Mouse (Mus musculus): ENCODE results near the gene Ppm1j. TPM values are rescaled to one million over a fixed set of nuclear protein-coding genes. Genes with fewer than 3 reads are reported as not detected.
A peak's percentile ranks its signal among the peaks of the same experiment; 100 is the strongest.

The Ppm1j gene
- polyA plus RNA-seq, 1 experiment from 2014 or later: 0.23 TPM

GRCm38 (mm10) chr3:104814746-104815145 is 33.9 kb downstream of the Ppm1j start:
- 97% methylated on average over 1 of the region's 1 CpGs for WGBS
- Histone ChIP-seq H3K4me3 (ENCODE audit: low read depth, low read length) (no peak overlapping the region), H3K4me1 (ENCODE audit: control insufficient read depth, insufficient read depth, low read length) (peaks cover 5% of the 10 kb centered on the region; the same call in 1 of the 2 replicates), H3K27me3 (ENCODE audit: control insufficient read depth, insufficient read depth, low read length) (no peaks in the 10 kb centered on the region), H3K36me3 (ENCODE audit: control insufficient read depth, insufficient read depth, low read length) (no peaks in the 10 kb centered on the region), H3K9ac (replicated peaks; ENCODE audit: low read depth, low read length) (no peak overlapping the region), H3K27ac (ENCODE audit: low read depth, low read length) (no peak overlapping the region), H3K4me2 (ENCODE audit: low read depth, low read length) (no peak overlapping the region), H3K9me3 (ENCODE audit: control insufficient read depth, low read length) (no peaks in the 10 kb centered on the region)
- ATAC-seq (ENCODE audit: low read depth): no peak

GRCm38 (mm10) chr3:104815346-104815745 is 34.5 kb downstream of the Ppm1j start:
- H3K27me3 ChIP-seq (ENCODE audit: control insufficient read depth, insufficient read depth, low read length): no peaks in the 10 kb centered on the region
- H3K27ac ChIP-seq (ENCODE audit: low read depth, low read length): no peak overlapping the region
- no peak overlapping the region for H3K4me3 ChIP-seq (ENCODE audit: low read depth, low read length)
- no peak for ATAC-seq (ENCODE audit: low read depth)
- 74% methylated on average over 2 of the region's 2 CpGs for WGBS
- H3K9ac ChIP-seq (replicated peaks; ENCODE audit: low read depth, low read length): no peak overlapping the region
- no peak overlapping the region for H3K4me2 ChIP-seq (ENCODE audit: low read depth, low read length)
- peaks cover 5% of the 10 kb centered on the region; the same call in 1 of the 2 replicates for H3K4me1 ChIP-seq (ENCODE audit: control insufficient read depth, insufficient read depth, low read length)
- H3K36me3 ChIP-seq (ENCODE audit: control insufficient read depth, insufficient read depth, low read length): no peaks in the 10 kb centered on the region
- H3K9me3 ChIP-seq (ENCODE audit: control insufficient read depth, low read length): no peaks in the 10 kb centered on the region

- H3K36me3 ChIP-seq (ENCODE audit: control insufficient read depth, insufficient read depth, low read length): no peaks in the 10 kb centered on the region
- H3K4me3 ChIP-seq (ENCODE audit: low read depth, low read length): no peak overlapping the region
These were observed 35.3 kb downstream of the Ppm1j start for GRCm38 (mm10) chr3:104816130-104816529.

GRCm38 (mm10) chr3:104817481-104817990 is 36.7 kb downstream of the Ppm1j start:
- WGBS: 0% methylated on average over 37 of the region's 46 CpGs
- no peaks in the 10 kb centered on the region for H3K9me3 ChIP-seq (ENCODE audit: control insufficient read depth, low read length)
- peak overlapping the region; percentile 72 for H3K4me3 ChIP-seq (ENCODE audit: low read depth, low read length)
- peaks cover 5% of the 10 kb centered on the region; the same call in 1 of the 2 replicates for H3K4me1 ChIP-seq (ENCODE audit: control insufficient read depth, insufficient read depth, low read length)
- H3K36me3 ChIP-seq (ENCODE audit: control insufficient read depth, insufficient read depth, low read length): 0 out of 2 replicates have a peak, but pooled peaks cover 2% of the 10 kb centered on the region
- H3K27ac ChIP-seq (ENCODE audit: low read depth, low read length): peak overlapping the region; percentile 48; the same call in 1 of the 2 replicates
- no peaks in the 10 kb centered on the region for H3K27me3 ChIP-seq (ENCODE audit: control insufficient read depth, insufficient read depth, low read length)
- peak; percentile 87 for ATAC-seq (ENCODE audit: low read depth)
- H3K9ac ChIP-seq (replicated peaks; ENCODE audit: low read depth, low read length): peak overlapping the region; percentile 77
- H3K4me2 ChIP-seq (ENCODE audit: low read depth, low read length): peak overlapping the region; percentile 97

More at GRCm38 (mm10) chr3:104816130-104816529, 35.3 kb downstream of the Ppm1j start:
- WGBS: 96% methylated on average over 7 of the region's 7 CpGs
- Histone ChIP-seq H3K27ac (ENCODE audit: low read depth, low read length) (no peak overlapping the region), H3K9me3 (ENCODE audit: control insufficient read depth, low read length) (no peaks in the 10 kb centered on the region), H3K9ac (replicated peaks; ENCODE audit: low read depth, low read length) (no peak overlapping the region), H3K4me2 (ENCODE audit: low read depth, low read length) (no peak overlapping the region), H3K27me3 (ENCODE audit: control insufficient read depth, insufficient read depth, low read length) (no peaks in the 10 kb centered on the region), H3K4me1 (ENCODE audit: control insufficient read depth, insufficient read depth, low read length) (peaks cover 5% of the 10 kb centered on the region; the same call in 1 of the 2 replicates)
- ATAC-seq (ENCODE audit: low read depth): no peak

GRCm38 (mm10) chr3:104817991-104818748 is 37.3 kb downstream of the Ppm1j start, which contains the start of gene Mov10:
Gene Mov10 (minus strand): TSS chr3:104818563.
- Histone ChIP-seq H3K27me3 (ENCODE audit: control insufficient read depth, insufficient read depth, low read length) (no peaks in the 10 kb centered on the region), H3K9ac (replicated peaks; ENCODE audit: low read depth, low read length) (peak within 1 kb of the TSS; percentile 77), H3K36me3 (ENCODE audit: control insufficient read depth, insufficient read depth, low read length) (0 out of 2 replicates have a peak, but pooled peaks cover 2% of the 10 kb centered on the region), H3K9me3 (ENCODE audit: control insufficient read depth, low read length) (no peaks in the 10 kb centered on the region), H3K4me2 (ENCODE audit: low read depth, low read length) (peak within 1 kb of the TSS; percentile 97), H3K27ac (ENCODE audit: low read depth, low read length) (peak within 1 kb of the TSS; percentile 48; the same call in 1 of the 2 replicates), H3K4me1 (ENCODE audit: control insufficient read depth, insufficient read depth, low read length) (peaks cover 5% of the 10 kb centered on the region; the same call in 1 of the 2 replicates), H3K4me3 (ENCODE audit: low read depth, low read length) (peak within 1 kb of the TSS; percentile 72)
- under 1% methylated on average over 39 of the region's 40 CpGs for WGBS
- peak; percentile 75 for ATAC-seq (ENCODE audit: low read depth)

GRCm38 (mm10) chr3:104818749-104819134 is 37.9 kb downstream of the Ppm1j start:
- Histone ChIP-seq H3K4me2 (ENCODE audit: low read depth, low read length) (peak overlapping the region; percentile 97), H3K4me1 (ENCODE audit: control insufficient read depth, insufficient read depth, low read length) (peaks cover 5% of the 10 kb centered on the region; the same call in 1 of the 2 replicates), H3K27ac (ENCODE audit: low read depth, low read length) (no peak overlapping the region), H3K9me3 (ENCODE audit: control insufficient read depth, low read length) (no peaks in the 10 kb centered on the region), H3K4me3 (ENCODE audit: low read depth, low read length) (peak overlapping the region; percentile 72; the same call in 1 of the 2 replicates), H3K36me3 (ENCODE audit: control insufficient read depth, insufficient read depth, low read length) (0 out of 2 replicates have a peak, but pooled peaks cover 2% of the 10 kb centered on the region), H3K9ac (replicated peaks; ENCODE audit: low read depth, low read length) (peak overlapping the region; percentile 77; the same call in 1 of the 2 replicates), H3K27me3 (ENCODE audit: control insufficient read depth, insufficient read depth, low read length) (no peaks in the 10 kb centered on the region)
- 1% methylated on average over 3 of the region's 3 CpGs for WGBS
- ATAC-seq (ENCODE audit: low read depth): no peak

- no peak for ATAC-seq (ENCODE audit: low read depth)
- 39% methylated on average over 1 of the region's 1 CpGs for WGBS
These were observed 39.6 kb downstream of the Ppm1j start for GRCm38 (mm10) chr3:104820426-104820825.

GRCm38 (mm10) chr3:104822413-104822812 is 41.6 kb downstream of the Ppm1j start:
- Histone ChIP-seq H3K4me2 (ENCODE audit: low read depth, low read length) (no peak overlapping the region), H3K27ac (ENCODE audit: low read depth, low read length) (no peak overlapping the region), H3K36me3 (ENCODE audit: control insufficient read depth, insufficient read depth, low read length) (peaks cover 7% of the 10 kb centered on the region; the same call in 1 of the 2 replicates), H3K4me1 (ENCODE audit: control insufficient read depth, insufficient read depth, low read length) (peaks cover 5% of the 10 kb centered on the region; the same call in 1 of the 2 replicates), H3K27me3 (ENCODE audit: control insufficient read depth, insufficient read depth, low read length) (no peaks in the 10 kb centered on the region), H3K4me3 (ENCODE audit: low read depth, low read length) (no peak overlapping the region), H3K9ac (replicated peaks; ENCODE audit: low read depth, low read length) (no peak overlapping the region), H3K9me3 (ENCODE audit: control insufficient read depth, low read length) (no peaks in the 10 kb centered on the region)
- WGBS: 92% methylated on average over 3 of the region's 3 CpGs
- ATAC-seq (ENCODE audit: low read depth): no peak

More at GRCm38 (mm10) chr3:104820426-104820825, 39.6 kb downstream of the Ppm1j start:
- Histone ChIP-seq H3K27me3 (ENCODE audit: control insufficient read depth, insufficient read depth, low read length) (no peaks in the 10 kb centered on the region), H3K36me3 (ENCODE audit: control insufficient read depth, insufficient read depth, low read length) (0 out of 2 replicates have a peak, but pooled peaks cover 2% of the 10 kb centered on the region), H3K9me3 (ENCODE audit: control insufficient read depth, low read length) (no peaks in the 10 kb centered on the region), H3K4me3 (ENCODE audit: low read depth, low read length) (no peak overlapping the region), H3K9ac (replicated peaks; ENCODE audit: low read depth, low read length) (no peak overlapping the region), H3K4me2 (ENCODE audit: low read depth, low read length) (no peak overlapping the region), H3K4me1 (ENCODE audit: control insufficient read depth, insufficient read depth, low read length) (peaks cover 5% of the 10 kb centered on the region; the same call in 1 of the 2 replicates), H3K27ac (ENCODE audit: low read depth, low read length) (no peak overlapping the region)
